Mouse (Mus musculus): ENCODE measurements around the gene Rnf225.

Rnf225 gene

DNA sequence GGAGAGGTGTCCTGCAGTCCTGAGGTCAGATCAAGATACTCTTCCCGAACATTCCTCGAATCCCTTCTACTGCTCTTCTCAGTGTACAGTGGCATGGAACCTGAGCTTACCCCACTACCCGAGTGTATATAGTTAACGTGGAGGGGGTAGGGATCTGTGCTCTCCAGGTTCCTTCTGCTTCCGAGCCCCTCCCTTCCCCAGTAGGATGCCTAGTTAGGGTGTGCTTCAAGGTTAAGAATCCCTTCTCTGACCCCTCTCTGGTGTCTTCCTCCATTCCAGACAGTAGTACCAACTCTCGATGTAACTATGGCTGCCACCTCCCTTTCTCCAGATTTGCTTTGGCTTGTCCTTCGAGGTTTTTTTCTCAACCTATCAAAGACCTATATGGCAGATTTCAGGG is 53.1 kb downstream of the Rnf225 start:
- DNase-seq (ENCODE audit: low spot score in 2 of 2): no peak

Measured in right cerebral cortex, postnatal 10 days (tissue).